Mouse (Mus musculus): ENCODE results near the gene Urad.

DNA sequence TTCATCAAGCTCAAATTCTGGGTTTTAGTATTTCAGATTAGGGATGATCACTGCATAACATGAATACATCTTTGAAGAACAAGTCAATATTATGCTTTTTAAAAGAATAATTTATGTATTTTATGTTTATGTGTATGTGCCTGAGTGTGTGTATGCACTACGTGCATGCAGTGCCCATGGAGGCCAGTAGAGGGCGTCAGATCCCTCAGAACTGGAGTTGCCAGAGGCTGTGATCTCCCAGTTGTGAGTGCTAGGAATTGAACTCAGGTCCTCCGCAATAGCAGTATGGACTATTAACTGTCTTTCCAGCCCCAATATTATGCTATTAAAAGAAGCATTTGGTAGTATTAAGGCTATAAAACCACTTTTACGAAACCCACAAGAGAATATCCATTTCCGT is 5.4 kb upstream of the Urad start:
- TF ChIP-seq CTCF (IDR thresholded peaks at IDR 0.05), result no peak
- TF ChIP-seq EP300 (IDR thresholded peaks at IDR 0.05), result no peak
